9 mouse cellular contexts compared by ENCODE assay signal in the genomic region with DNA sequence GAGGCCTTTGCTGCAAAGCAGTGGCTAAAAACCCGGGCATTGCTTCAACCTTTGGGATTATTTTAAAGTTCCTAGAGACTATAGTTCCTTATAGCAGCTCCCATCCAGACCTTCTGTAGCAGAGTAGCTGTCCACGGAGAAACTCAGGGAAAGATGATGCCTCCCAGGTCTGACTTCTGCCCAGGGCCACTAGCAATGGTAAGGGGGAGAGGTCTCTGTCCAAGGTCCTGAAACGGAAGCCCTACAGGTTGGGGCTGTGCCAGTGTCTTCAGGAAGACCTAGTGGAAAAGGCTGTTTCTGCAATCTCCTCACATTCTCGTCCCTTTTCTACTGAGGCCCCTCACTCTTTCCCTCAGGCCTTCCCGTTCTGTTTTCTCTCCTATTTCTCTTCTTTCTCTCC.
DNase-seq lines count a peak whose midpoint lies in the region; ATAC-seq lines count a peak whose summit lies in the region.
"Had no signal": no experiment of that assay in that cellular context is flagged by ENCODE, and none has a peak within 500 bp of the region (broad histone marks: within the 10 kb centered on the region; RNA-seq: fewer than 3 reads in every experiment).

No protein-coding gene starts in this region.

- H3K36me3 ChIP-seq in limb, embryonic 11.5 days (ENCODE audit: control insufficient read depth, insufficient read depth, low read length) = no peaks in the 10 kb centered on the region
- H3K36me3 ChIP-seq: G1E had no signal

- H3K27me3 ChIP-seq in limb, embryonic 11.5 days (ENCODE audit: control insufficient read depth, insufficient read depth, low read length) = peaks cover 2% of the 10 kb centered on the region; the same call in 1 of the 2 replicates

- no peak overlapping the region for H3K27ac ChIP-seq in limb, embryonic 11.5 days (replicated peaks; ENCODE audit: low read depth, low read length)

- peak; percentile 59 for DNase-seq in gastrocnemius, postnatal 10 days
- DNase-seq in gastrocnemius, adult 8-10 months (ENCODE audit: low spot score in 2 of 2) = no peak
- DNase-seq in urinary bladder, postnatal 4 days (ENCODE audit: low spot score in 2 of 2) = peak; percentile 42 to 75
- no peak for DNase-seq in urinary bladder, adult 18-20 months (ENCODE audit: low spot score in 2 of 2)
- DNase-seq in limb, embryonic 11.5 days (ENCODE audit: low spot score) = peak; percentile 86
- peak; percentile 73 for DNase-seq in thymus, postnatal 14 days
- no peak for DNase-seq in cerebellum, adult 18-20 months

- ATAC-seq in limb, embryonic 11.5 days (ENCODE audit: insufficient number of reproducible peaks, low FRiP score, low TSS enrichment, low read depth) = no peak
- ATAC-seq in cerebellum, adult (ENCODE audit: insufficient number of reproducible peaks, low FRiP score, low TSS enrichment) = no peak

- H3K9ac ChIP-seq in limb, embryonic 11.5 days (ENCODE audit: low read length) = no peak overlapping the region

- no peak overlapping the region for H3K4me2 ChIP-seq in limb, embryonic 11.5 days (ENCODE audit: low read depth, severe bottlenecking)

- H3K9me3 ChIP-seq in limb, embryonic 11.5 days (ENCODE audit: control insufficient read depth, low read length) = no peaks in the 10 kb centered on the region

- WGBS in limb, embryonic 11.5 days = 16% methylated on average over 5 of the region's 5 CpGs

- H3K4me3 ChIP-seq in limb, embryonic 11.5 days (ENCODE audit: low read depth, low read length) = no peak overlapping the region

- no peaks in the 10 kb centered on the region for H3K4me1 ChIP-seq in limb, embryonic 11.5 days (ENCODE audit: control insufficient read depth, insufficient read depth, low read length)

Comparison
In these comparisons a context has a peak if more than half of its experiments do, and no peak if none do; other contexts are left out.
1. DNase-seq: peak in gastrocnemius, postnatal 10 days (single experiment), urinary bladder, postnatal 4 days (2 of 2), limb, embryonic 11.5 days (single experiment) and thymus, postnatal 14 days (single experiment); none in gastrocnemius, adult 8-10 months (0 of 2), urinary bladder, adult 18-20 months (0 of 2) and cerebellum, adult 18-20 months (0 of 2).